Mouse (Mus musculus): ENCODE results near the gene Lcp1.

GRCm38 (mm10) chr14:75227453-75228084 is 96.7 kb downstream of the Lcp1 start:
- TF ChIP-seq CTCF (IDR thresholded peaks at IDR 0.05; ENCODE audit: low read depth) (no peak), EP300 (IDR thresholded peaks at IDR 0.05; ENCODE audit: low read depth) (no peak)

Data from heart, postnatal 0 days (tissue).